Mouse (Mus musculus) limb, embryonic 14.5 days (tissue): ENCODE results near the gene Fam120a. TPM values are rescaled to one million over a fixed set of nuclear protein-coding genes. Genes with fewer than 3 reads are reported as not detected.

Experiments
- ATAC-seq: fragments of 200-750 bp; cut with Nextera tagmentation; 2 replicates; pipeline ENCODE4 v1.8.0; 2017; ENCODE audit warnings: low read depth, moderate number of reproducible peaks, moderate TSS enrichment; ENCODE audit not compliant: low FRiP score
- DNase-seq: peaks from one replicate; pipeline ENCODE4 v3.0.0-alpha.2; 2015; ENCODE audit warnings: low spot score
- H3K27ac ChIP-seq: fragments of 300-500 bp; sonication (generic); replicated peaks from 2 replicates; pipeline ENCODE4 v1.5.1; 2014; ENCODE audit warnings: low read depth, mild to moderate bottlenecking, low read length, moderate library complexity, mixed read lengths
- H3K27me3 ChIP-seq: fragments of 300-500 bp; sonication (generic); 2 replicates; pipeline ENCODE4 v1.6.1; 2014; ENCODE audit warnings: low read length, mixed read lengths; ENCODE audit not compliant: control insufficient read depth, insufficient read depth
- H3K36me3 ChIP-seq: fragments of 300-500 bp; sonication (generic); 2 replicates; pipeline ENCODE4 v1.6.1; 2014; ENCODE audit warnings: mild to moderate bottlenecking, low read length, moderate library complexity, mixed read lengths; ENCODE audit not compliant: control insufficient read depth, insufficient read depth
- H3K4me1 ChIP-seq: fragments of 300-500 bp; sonication (generic); 2 replicates; pipeline ENCODE4 v1.6.1; 2014; ENCODE audit warnings: antibody characterized with exemption, low read length, mixed read lengths; ENCODE audit not compliant: control insufficient read depth, insufficient read depth
- H3K4me2 ChIP-seq: fragments of 300-500 bp; sonication (generic); replicated peaks from 2 replicates; pipeline ENCODE4 v1.6.1; 2014; ENCODE audit warnings: low read depth, mild to moderate bottlenecking, low read length, moderate library complexity; ENCODE audit not compliant: severe bottlenecking
- H3K4me3 ChIP-seq: fragments of 300-500 bp; sonication (generic); replicated peaks from 2 replicates; pipeline ENCODE4 v1.5.1; 2014; ENCODE audit warnings: low read length
- H3K9ac ChIP-seq: fragments of 300-500 bp; sonication (generic); 2 replicates; pipeline ENCODE4 v1.6.1; 2014; ENCODE audit warnings: mild to moderate bottlenecking, low read depth, low read length, moderate library complexity; ENCODE audit not compliant: severe bottlenecking
- H3K9me3 ChIP-seq: fragments of 300-500 bp; sonication (generic); 2 replicates; pipeline ENCODE4 v1.6.1; 2016; ENCODE audit warnings: low read length; ENCODE audit not compliant: control insufficient read depth
- POLR2A ChIP-seq: fragments of 200-500 bp; IDR thresholded peaks from 2 replicates; pipeline ENCODE4 v1.8.0; 2012; ENCODE audit warnings: inconsistent platforms, mild to moderate bottlenecking, moderate library complexity, borderline replicate concordance; ENCODE audit not compliant: insufficient read depth, insufficient read length; ENCODE audit errors: extremely low read depth
- WGBS: fragments of 180-500 bp; shearing (Covaris S2); extraction: QIAGEN DNeasy Blood & Tissue Kit; methylation state at CpG from one replicate; pipeline ENCODE4 v1.1.7; 2014; 5-methylcytosine and 5-hydroxymethylcytosine counted together
- polyA plus RNA-seq, 2 experiments: library from polyadenylated mRNA; depleted of rRNA in 1 of 2; stranded (reverse) in 1 of 2; unstranded in 1 of 2; fragments of >200 nt; fragmentation: Nextera tagmentation in 1 of 2; extraction: Ambion mirVana in 1 of 2; gene quantifications; 2 replicates each; pipeline versions ENCODE4 v1.2.1 to v1.2.3; 2012 to 2014

Fam120a gene
- polyA plus RNA-seq, 2 experiments: 37.6 to 104 TPM

DNA sequence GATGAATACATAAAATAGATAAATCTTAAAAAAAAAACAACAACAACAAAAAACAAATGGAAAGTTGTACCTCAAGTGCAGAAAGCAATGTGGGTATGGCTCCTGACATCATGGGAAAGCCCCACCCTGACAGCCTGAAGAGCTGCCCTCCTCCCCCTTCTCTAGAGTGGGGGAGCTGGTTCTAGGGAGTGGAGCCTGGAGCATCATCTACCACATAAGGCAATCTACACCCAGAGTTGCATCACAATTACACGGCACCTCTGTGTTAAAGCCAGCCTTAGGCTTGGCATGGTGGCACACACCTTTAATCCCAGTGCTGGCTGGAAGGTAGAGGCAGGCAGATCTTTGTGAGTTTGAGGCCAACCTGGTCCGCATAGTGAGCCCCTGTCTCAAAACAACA is 6.9 kb upstream of the Fam120a start:
- Histone ChIP-seq H3K27ac (no peak overlapping the region), H3K4me1 (peaks cover 12% of the 10 kb centered on the region), H3K36me3 (no peaks in the 10 kb centered on the region), H3K4me2 (no peak overlapping the region), H3K9ac (no peak overlapping the region), H3K27me3 (no peaks in the 10 kb centered on the region), H3K4me3 (no peak overlapping the region), H3K9me3 (no peaks in the 10 kb centered on the region)
- no peak for TF ChIP-seq POLR2A
- ATAC-seq: no peak
- WGBS: 88% methylated on average over 2 of the region's 2 CpGs
- DNase-seq: no peak

DNA sequence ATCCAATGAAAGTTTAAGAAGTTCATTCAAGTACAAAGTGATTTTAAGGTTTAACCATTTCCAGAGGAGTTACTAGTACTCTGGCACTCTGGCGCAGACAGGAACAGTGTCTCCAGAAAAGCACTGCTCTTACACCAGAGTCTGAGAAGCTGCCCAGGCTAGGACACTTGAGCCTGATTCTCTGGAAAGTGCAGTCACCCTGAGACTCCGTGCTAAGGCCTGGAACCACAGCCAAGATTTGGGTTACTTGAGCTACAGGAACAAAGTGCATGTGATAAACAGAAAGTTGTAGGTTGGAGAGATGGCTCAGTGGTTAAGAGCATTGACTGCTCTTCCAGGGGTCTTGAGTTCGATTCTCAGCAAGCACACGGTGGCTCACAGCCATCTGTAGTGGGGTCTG is 6.4 kb upstream of the Fam120a start:
- H3K4me3 ChIP-seq: no peak overlapping the region
- ATAC-seq (no peak), DNase-seq (no peak)
- H3K27me3 ChIP-seq: no peaks in the 10 kb centered on the region
- no peak overlapping the region for H3K27ac ChIP-seq
- TF ChIP-seq POLR2A: no peak
- peaks cover 12% of the 10 kb centered on the region for H3K4me1 ChIP-seq
- no peak overlapping the region for H3K9ac ChIP-seq
- H3K9me3 ChIP-seq: no peaks in the 10 kb centered on the region
- no peak overlapping the region for H3K4me2 ChIP-seq
- no peaks in the 10 kb centered on the region for H3K36me3 ChIP-seq
- 81% methylated on average over 4 of the region's 4 CpGs for WGBS

DNA sequence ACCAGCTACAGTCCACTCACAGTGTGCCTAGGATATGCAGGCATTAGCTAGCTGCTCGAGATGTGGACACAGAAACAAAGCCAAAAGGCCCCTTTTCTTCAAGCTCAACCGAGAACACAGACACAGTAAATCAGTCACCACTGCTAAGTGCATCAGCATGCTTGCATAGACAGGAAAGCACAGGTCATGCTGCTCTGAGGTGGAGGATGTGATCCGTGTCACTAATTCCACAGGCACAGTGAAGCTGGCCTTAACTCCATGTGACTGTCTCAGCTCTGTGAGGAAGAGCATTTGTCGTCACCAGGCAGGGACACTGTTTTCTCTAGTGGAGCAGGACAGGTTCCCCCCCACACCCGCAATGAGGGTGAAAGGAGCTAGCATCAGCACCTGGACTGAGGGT is 5.4 kb upstream of the Fam120a start:
- ATAC-seq: no peak
- Histone ChIP-seq H3K4me3 (no peak overlapping the region), H3K27me3 (no peaks in the 10 kb centered on the region), H3K9ac (no peak overlapping the region), H3K36me3 (no peaks in the 10 kb centered on the region), H3K9me3 (no peaks in the 10 kb centered on the region), H3K27ac (no peak overlapping the region), H3K4me2 (no peak overlapping the region), H3K4me1 (peaks cover 15% of the 10 kb centered on the region)
- DNase-seq: no peak
- 53% methylated on average over 5 of the region's 5 CpGs for WGBS
- TF ChIP-seq POLR2A: no peak

DNA sequence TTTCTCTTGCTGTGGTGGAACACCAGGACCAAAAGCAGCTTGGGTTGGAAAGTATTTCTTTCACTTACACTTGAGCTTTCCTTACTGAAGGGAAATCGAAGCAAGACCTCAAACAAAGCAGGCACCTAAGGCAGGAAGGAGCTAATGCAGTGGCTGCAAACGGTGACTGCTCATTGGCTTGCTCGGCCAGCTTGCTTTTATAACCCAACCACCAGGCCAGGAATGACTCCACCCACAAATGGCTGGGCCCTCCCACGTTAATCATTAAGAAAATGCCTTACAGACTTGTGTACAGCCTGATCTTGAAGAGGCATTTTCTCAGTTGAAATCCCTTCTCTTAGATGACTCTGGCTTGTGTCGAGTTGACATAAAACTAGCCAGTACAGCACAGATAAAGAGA is 3.2 kb upstream of the Fam120a start:
- WGBS: 42% methylated on average over 5 of the region's 5 CpGs
- H3K9ac ChIP-seq: no peak overlapping the region
- ATAC-seq (no peak), DNase-seq (no peak)
- peaks cover 10% of the 10 kb centered on the region for H3K4me1 ChIP-seq
- no peaks in the 10 kb centered on the region for H3K36me3 ChIP-seq
- TF ChIP-seq POLR2A: no peak
- no peaks in the 10 kb centered on the region for H3K9me3 ChIP-seq
- no peak overlapping the region for H3K4me2 ChIP-seq
- 0 out of 2 replicates have a peak overlapping the region, but pooled peaks have one; percentile 48 for H3K27ac ChIP-seq
- H3K27me3 ChIP-seq: no peaks in the 10 kb centered on the region
- H3K4me3 ChIP-seq: no peak overlapping the region

DNA sequence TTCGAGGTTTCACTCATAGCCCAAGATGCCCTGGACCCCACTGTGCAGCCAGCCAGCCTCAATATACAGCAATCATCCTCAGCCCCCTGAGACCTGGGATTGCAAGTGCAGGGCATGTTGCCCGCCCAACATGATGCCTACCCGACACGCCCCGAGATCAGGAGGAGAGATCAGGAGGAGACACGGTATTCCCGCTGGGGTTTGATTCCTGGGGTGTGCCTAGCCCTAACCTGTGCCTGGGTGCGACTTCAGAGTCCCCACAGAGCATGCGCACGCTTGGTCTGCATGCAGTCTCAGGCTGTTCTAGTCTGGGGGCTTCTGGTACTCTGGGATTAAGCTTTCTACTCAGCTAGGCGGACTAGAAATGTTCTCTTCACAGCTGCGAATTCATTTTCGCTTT is 2.7 kb upstream of the Fam120a start:
- peaks cover 10% of the 10 kb centered on the region for H3K4me1 ChIP-seq
- 70% methylated on average over 13 of the region's 13 CpGs for WGBS
- no peak for TF ChIP-seq POLR2A
- no peak overlapping the region for H3K4me2 ChIP-seq
- ATAC-seq (no peak), DNase-seq (no peak)
- no peak overlapping the region for H3K4me3 ChIP-seq
- no peak overlapping the region for H3K9ac ChIP-seq
- peak overlapping the region; percentile 48; the same call in 1 of the 2 replicates for H3K27ac ChIP-seq
- H3K27me3 ChIP-seq: no peaks in the 10 kb centered on the region
- H3K36me3 ChIP-seq: no peaks in the 10 kb centered on the region
- no peaks in the 10 kb centered on the region for H3K9me3 ChIP-seq

DNA sequence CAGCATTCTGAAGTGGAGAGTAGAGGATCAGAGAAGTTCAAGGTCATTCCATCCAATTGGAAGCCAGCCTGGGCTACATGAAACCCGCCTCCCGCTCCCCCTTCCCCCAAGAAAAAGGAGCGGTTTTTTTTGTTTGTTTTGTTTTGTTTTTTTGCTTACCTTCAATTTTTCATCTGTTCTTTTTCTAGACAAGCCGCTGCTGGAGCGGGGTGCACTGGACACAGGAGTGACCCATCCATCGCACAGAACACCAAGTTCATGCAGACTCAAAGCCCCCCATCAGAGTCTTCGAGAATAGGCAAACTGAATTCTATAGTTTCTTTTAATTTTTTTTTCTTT is 902 bp upstream of the Fam120a start:
- peaks cover 15% of the 10 kb centered on the region for H3K4me1 ChIP-seq
- peak overlapping the region; percentile 88 for H3K4me3 ChIP-seq
- TF ChIP-seq POLR2A: no peak
- ATAC-seq (no peak), DNase-seq (no peak)
- H3K27ac ChIP-seq: peak overlapping the region; percentile 95
- H3K9ac ChIP-seq: peak overlapping the region; percentile 94
- no peaks in the 10 kb centered on the region for H3K36me3 ChIP-seq
- 14% methylated on average over 7 of the region's 7 CpGs for WGBS
- H3K27me3 ChIP-seq: no peaks in the 10 kb centered on the region
- H3K4me2 ChIP-seq: peak overlapping the region; percentile 58
- H3K9me3 ChIP-seq: no peaks in the 10 kb centered on the region
